Mouse (Mus musculus) cerebellum, adult 2 months (tissue): ENCODE data around the gene Lyrm7.

Source experiments
- CTCF ChIP-seq: fragments of 200-500 bp; IDR thresholded peaks from 2 replicates; pipeline ENCODE4 v1.5.1; 2011; ENCODE audit warnings: low read depth, mild to moderate bottlenecking, control low read depth, low read length, moderate library complexity, borderline replicate concordance; ENCODE audit not compliant: insufficient read depth
- POLR2A ChIP-seq: fragments of 200-500 bp; IDR thresholded peaks from 2 replicates; pipeline ENCODE4 v1.6.1; 2011; ENCODE audit warnings: low read length, control low read depth, borderline replicate concordance; ENCODE audit not compliant: insufficient read depth

DNA sequence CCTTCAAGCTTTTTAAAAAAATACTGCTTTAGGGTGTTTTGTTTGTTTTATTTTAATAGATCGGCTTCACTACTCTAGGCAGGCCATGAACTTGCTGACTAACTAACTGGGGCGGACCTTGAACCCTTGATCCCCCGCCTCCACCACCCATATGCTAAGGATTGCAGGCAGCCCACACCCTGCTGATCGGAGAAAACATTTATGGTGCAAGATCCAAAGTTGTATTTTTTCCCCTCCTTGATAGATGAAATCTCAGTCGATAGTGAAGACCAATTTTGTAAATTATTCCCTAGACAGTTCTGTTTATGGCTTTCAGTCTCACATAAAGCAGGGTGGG, 6.3 kb upstream of the Lyrm7 start:
- TF ChIP-seq POLR2A (no peak), CTCF (no peak)
